Mouse (Mus musculus): ENCODE data around the gene Acsl5.

Acsl5 gene

GRCm38 (mm10) chr19:55290621-55291270 lies 39.0 kb downstream of the Acsl5 start:
- DNase-seq = no peak

GRCm38 (mm10) chr19:55292210-55292850 lies 40.6 kb downstream of the Acsl5 start:
- DNase-seq = no peak

- DNase-seq = peak; percentile 9
These were observed 41.4 kb downstream of the Acsl5 start for GRCm38 (mm10) chr19:55293175-55293574.

- DNase-seq = no peak
These were observed 43.3 kb downstream of the Acsl5 start for GRCm38 (mm10) chr19:55295075-55295474.

GRCm38 (mm10) chr19:55295556-55295955 lies 43.8 kb downstream of the Acsl5 start:
- no peak for DNase-seq

GRCm38 (mm10) chr19:55296301-55296700 lies 44.6 kb downstream of the Acsl5 start:
- DNase-seq = no peak

GRCm38 (mm10) chr19:55297489-55297888 lies 45.8 kb downstream of the Acsl5 start:
- no peak for DNase-seq

- DNase-seq = no peak
These were observed 46.2 kb downstream of the Acsl5 start for GRCm38 (mm10) chr19:55297961-55298360.

GRCm38 (mm10) chr19:55299378-55299777 lies 47.6 kb downstream of the Acsl5 start:
- DNase-seq = no peak

GRCm38 (mm10) chr19:55300525-55300924 lies 48.8 kb downstream of the Acsl5 start:
- DNase-seq = no peak

GRCm38 (mm10) chr19:55305024-55305423 lies 53.3 kb downstream of the Acsl5 start:
- DNase-seq = peak; percentile 45

GRCm38 (mm10) chr19:55311874-55312273 lies 60.1 kb downstream of the Acsl5 start:
- DNase-seq = no peak

GRCm38 (mm10) chr19:55313649-55314048 lies 61.9 kb downstream of the Acsl5 start:
- no peak for DNase-seq

- peak; percentile 87 for DNase-seq
These were observed 63.8 kb downstream of the Acsl5 start, which contains the start of gene Zdhhc6 for GRCm38 (mm10) chr19:55315452-55316108. TSS of gene Zdhhc6 (minus strand) at chr19:55316032.

GRCm38 (mm10) chr19:55316109-55316714 lies 64.5 kb downstream of the Acsl5 start, which contains the start of gene Vti1a:
TSS of gene Vti1a (plus strand) at chr19:55316295.
- DNase-seq = peak; percentile 93

- no peak for DNase-seq
These were observed 65.2 kb downstream of the Acsl5 start for GRCm38 (mm10) chr19:55316901-55317300.

- DNase-seq = no peak
These were observed 67.3 kb downstream of the Acsl5 start for GRCm38 (mm10) chr19:55319036-55319435.

- DNase-seq = no peak
These were observed 67.8 kb downstream of the Acsl5 start for GRCm38 (mm10) chr19:55319521-55319920.

- DNase-seq = no peak
These were observed 70.9 kb downstream of the Acsl5 start for GRCm38 (mm10) chr19:55322604-55323003.

- DNase-seq = no peak
These were observed 75.8 kb downstream of the Acsl5 start for GRCm38 (mm10) chr19:55327510-55327909.

GRCm38 (mm10) chr19:55331776-55332175 lies 80.0 kb downstream of the Acsl5 start:
- no peak for DNase-seq

GRCm38 (mm10) chr19:55332641-55333268 lies 81.0 kb downstream of the Acsl5 start:
- peak; percentile 75 for DNase-seq

GRCm38 (mm10) chr19:55335881-55336280 lies 84.1 kb downstream of the Acsl5 start:
- DNase-seq = peak; percentile 53
